Mouse (Mus musculus) brain, adult 2 months (tissue): ENCODE measurements at regions not wholly inside any gene's neighbourhood (a gene's known extent, or its start where the extent isn't known, plus 50 kb on each side); places are given as distances from the start of the nearest gene placed in this dataset.
"Not testable (repeated sequence)": the region's sequence is repeated elsewhere in the genome, so short reads cannot be mapped to it uniquely, and the experiment has no call there.

Experiments
- DNase-seq: peaks from one replicate; pipeline ENCODE4 v3.0.0; 2011; ENCODE audit warnings: low read depth, low spot score

GRCm38 (mm10) chr3:18488886-18489285 is 540.7 kb downstream of the Cypt12 start:
- no peak for DNase-seq

GRCm38 (mm10) chr3:18522562-18522961 is 574.4 kb downstream of the Cypt12 start:
- no peak for DNase-seq

- DNase-seq = no peak
Measured at GRCm38 (mm10) chr3:18524011-18524410, 575.8 kb downstream of the Cypt12 start.

- no peak for DNase-seq
Measured at GRCm38 (mm10) chr3:18557201-18557600, 609.0 kb downstream of the Cypt12 start.

GRCm38 (mm10) chr3:18560282-18560785 is 612.1 kb downstream of the Cypt12 start:
- DNase-seq = peak; percentile 1

GRCm38 (mm10) chr3:18580911-18581626 is 632.9 kb downstream of the Cypt12 start:
- not testable (repeated sequence) for DNase-seq

GRCm38 (mm10) chr3:18620608-18621007 is 672.4 kb downstream of the Cypt12 start:
- DNase-seq = no peak

- DNase-seq = peak; percentile 89
Measured at GRCm38 (mm10) chr3:18623831-18624304, 675.7 kb downstream of the Cypt12 start.

GRCm38 (mm10) chr3:18624381-18625145 is 676.4 kb downstream of the Cypt12 start:
- DNase-seq = peak; percentile 65

- DNase-seq = peak; percentile 91
Measured at GRCm38 (mm10) chr3:18625395-18626328, 677.5 kb downstream of the Cypt12 start.

GRCm38 (mm10) chr3:18626375-18626774 is 678.2 kb downstream of the Cypt12 start:
- no peak for DNase-seq

GRCm38 (mm10) chr3:18626820-18627219 is 678.6 kb downstream of the Cypt12 start:
- DNase-seq = no peak

- no peak for DNase-seq
Measured at GRCm38 (mm10) chr3:18629233-18629632, 681.0 kb downstream of the Cypt12 start.

GRCm38 (mm10) chr3:18631601-18632000 is 683.4 kb downstream of the Cypt12 start:
- no peak for DNase-seq

- DNase-seq = no peak
Measured at GRCm38 (mm10) chr3:18634855-18635254, 686.6 kb downstream of the Cypt12 start.

GRCm38 (mm10) chr3:18637553-18637952 is 689.3 kb downstream of the Cypt12 start:
- DNase-seq = no peak

- DNase-seq = peak; percentile 83
Measured at GRCm38 (mm10) chr3:18640286-18640685, 692.1 kb downstream of the Cypt12 start.

- DNase-seq = peak; percentile 47
Measured at GRCm38 (mm10) chr3:18641688-18642087, 693.5 kb downstream of the Cypt12 start.

- peak; percentile 79 for DNase-seq
Measured at GRCm38 (mm10) chr3:18643408-18644035, 695.3 kb downstream of the Cypt12 start.

- no peak for DNase-seq
Measured at GRCm38 (mm10) chr3:18645481-18645880, 697.3 kb downstream of the Cypt12 start.

GRCm38 (mm10) chr3:18645927-18646326 is 697.7 kb downstream of the Cypt12 start:
- peak; percentile 58 for DNase-seq
